Mouse (Mus musculus): ENCODE results near the gene Zfp362. TPM values are rescaled to one million over a fixed set of nuclear protein-coding genes. Genes with fewer than 3 reads are reported as not detected.

Gene Zfp362
- polyA plus RNA-seq, 1 experiment = 8.2 TPM

- Histone ChIP-seq H3K4me1 (ENCODE audit: control insufficient read depth, insufficient read depth, insufficient read length, low read length) (no peaks in the 10 kb centered on the region), H3K4me3 (ENCODE audit: insufficient read depth, low read depth, low read length) (no peak overlapping the region), H3K27ac (replicated peaks; ENCODE audit: low read depth, low read length) (no peak overlapping the region)
These were observed 19.8 kb downstream of the Zfp362 start for GRCm38 (mm10) chr4:128785921-128786654.

DNA sequence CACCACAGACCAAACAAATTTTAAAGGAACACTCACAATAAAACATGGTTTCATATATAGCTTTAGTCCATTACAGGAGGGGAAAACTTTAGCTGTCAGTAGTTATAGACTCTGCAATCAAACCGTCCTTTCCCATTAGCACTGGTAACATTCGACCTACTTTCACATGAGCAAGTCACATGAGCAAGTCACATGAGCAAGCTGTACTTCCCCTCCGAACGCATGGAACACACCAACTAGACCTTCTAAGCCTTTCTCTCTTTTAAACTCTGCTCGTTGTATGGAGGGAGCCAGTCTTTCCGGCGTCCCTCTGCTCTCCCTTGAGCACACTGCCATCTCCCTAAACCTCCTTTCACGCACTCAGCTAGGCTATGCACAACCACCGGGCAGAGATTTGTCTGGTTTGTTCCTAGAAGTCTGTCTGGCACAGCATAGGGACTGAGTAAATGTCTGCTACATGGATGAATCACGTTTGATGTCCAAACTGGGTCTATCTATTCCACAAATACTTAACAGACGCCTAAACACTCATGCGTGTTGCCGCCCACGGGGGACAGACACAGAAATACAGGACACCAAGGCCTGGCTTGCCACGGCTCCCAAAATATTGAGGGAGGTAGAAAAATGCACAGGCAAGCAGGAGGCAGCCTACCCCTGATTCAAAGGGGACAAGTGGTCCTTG, 20.8 kb downstream of the Zfp362 start:
- Histone ChIP-seq H3K4me3 (ENCODE audit: insufficient read depth, low read depth, low read length) (no peak overlapping the region), H3K27ac (replicated peaks; ENCODE audit: low read depth, low read length) (no peak overlapping the region), H3K4me1 (ENCODE audit: control insufficient read depth, insufficient read depth, insufficient read length, low read length) (no peaks in the 10 kb centered on the region)

- Histone ChIP-seq H3K4me3 (ENCODE audit: insufficient read depth, low read depth, low read length) (no peak overlapping the region), H3K4me1 (ENCODE audit: control insufficient read depth, insufficient read depth, insufficient read length, low read length) (no peaks in the 10 kb centered on the region), H3K27ac (replicated peaks; ENCODE audit: low read depth, low read length) (no peak overlapping the region)
These were observed 23.2 kb downstream of the Zfp362 start for GRCm38 (mm10) chr4:128782645-128783044.

GRCm38 (mm10) chr4:128782037-128782436, 23.8 kb downstream of the Zfp362 start:
- H3K4me1 ChIP-seq (ENCODE audit: control insufficient read depth, insufficient read depth, insufficient read length, low read length) = no peaks in the 10 kb centered on the region
- no peak overlapping the region for H3K4me3 ChIP-seq (ENCODE audit: insufficient read depth, low read depth, low read length)
- H3K27ac ChIP-seq (replicated peaks; ENCODE audit: low read depth, low read length) = no peak overlapping the region

- Histone ChIP-seq H3K4me1 (ENCODE audit: control insufficient read depth, insufficient read depth, insufficient read length, low read length) (no peaks in the 10 kb centered on the region), H3K4me3 (ENCODE audit: insufficient read depth, low read depth, low read length) (no peak overlapping the region), H3K27ac (replicated peaks; ENCODE audit: low read depth, low read length) (no peak overlapping the region)
These were observed 28.3 kb downstream of the Zfp362 start for GRCm38 (mm10) chr4:128777593-128777992.

DNA sequence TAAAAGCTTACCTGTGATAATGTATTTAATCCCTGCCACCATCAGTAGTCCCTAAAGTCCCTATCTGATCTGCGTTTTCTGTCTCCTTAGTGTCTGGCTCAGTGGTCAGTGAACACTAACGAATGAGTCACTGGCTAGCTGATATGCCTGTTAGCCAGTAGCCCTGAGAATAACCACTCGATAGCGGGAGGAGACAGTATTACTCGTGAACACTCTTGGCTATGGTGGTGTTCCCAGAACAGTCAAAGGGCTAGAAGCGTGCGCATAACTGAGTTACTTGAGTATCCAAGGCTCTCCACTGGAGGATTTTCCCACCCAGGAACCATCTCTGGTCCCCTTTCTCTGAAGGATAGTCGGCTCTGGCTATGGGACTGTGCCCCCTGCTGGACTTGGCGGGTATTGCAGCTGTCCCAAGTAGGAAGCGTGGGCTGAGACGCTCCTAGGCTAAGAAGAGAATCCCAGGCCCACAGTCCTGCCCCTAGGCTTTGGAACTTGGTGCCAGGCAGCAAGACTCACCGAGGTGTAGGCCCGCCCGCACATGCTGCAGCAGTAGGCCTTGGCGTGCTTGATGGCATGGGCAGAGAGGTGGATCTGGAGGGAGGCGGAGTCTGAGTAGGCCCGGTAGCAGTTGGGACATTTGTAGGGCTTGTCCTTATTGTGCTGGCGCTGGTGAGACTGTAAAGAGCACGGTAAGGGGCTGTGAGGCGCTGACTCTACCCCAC, 29.1 kb downstream of the Zfp362 start:
- Histone ChIP-seq H3K4me3 (ENCODE audit: insufficient read depth, low read depth, low read length) (no peak overlapping the region), H3K4me1 (ENCODE audit: control insufficient read depth, insufficient read depth, insufficient read length, low read length) (no peaks in the 10 kb centered on the region), H3K27ac (replicated peaks; ENCODE audit: low read depth, low read length) (no peak overlapping the region)

GRCm38 (mm10) chr4:128774467-128774866, 31.4 kb downstream of the Zfp362 start:
- no peak overlapping the region for H3K27ac ChIP-seq (replicated peaks; ENCODE audit: low read depth, low read length)
- H3K4me1 ChIP-seq (ENCODE audit: control insufficient read depth, insufficient read depth, insufficient read length, low read length) = peaks cover 2% of the 10 kb centered on the region; the same call in 1 of the 2 replicates
- no peak overlapping the region for H3K4me3 ChIP-seq (ENCODE audit: insufficient read depth, low read depth, low read length)

DNA sequence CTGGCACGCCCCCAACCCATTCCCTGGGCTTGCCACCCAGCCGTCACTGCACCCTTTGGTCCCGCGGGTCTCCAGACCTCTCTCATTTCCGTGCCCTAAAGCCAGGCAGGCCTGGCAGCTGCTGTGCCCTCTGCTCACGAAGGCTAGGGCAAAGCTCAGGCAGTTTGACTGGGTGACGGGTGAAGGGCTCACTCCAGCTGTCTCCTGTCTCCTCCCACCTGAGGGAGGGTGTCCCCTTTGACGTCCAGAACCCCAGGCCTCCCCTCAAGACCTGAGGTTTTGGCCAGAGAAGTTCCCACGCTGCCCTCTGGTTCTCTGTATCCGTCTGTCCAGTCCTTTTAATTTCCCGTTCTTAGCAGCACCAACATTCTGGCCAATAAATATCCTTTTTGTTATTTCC, 32.0 kb downstream of the Zfp362 start:
- Histone ChIP-seq H3K4me3 (ENCODE audit: insufficient read depth, low read depth, low read length) (no peak overlapping the region), H3K27ac (replicated peaks; ENCODE audit: low read depth, low read length) (no peak overlapping the region), H3K4me1 (ENCODE audit: control insufficient read depth, insufficient read depth, insufficient read length, low read length) (peaks cover 2% of the 10 kb centered on the region; the same call in 1 of the 2 replicates)

DNA sequence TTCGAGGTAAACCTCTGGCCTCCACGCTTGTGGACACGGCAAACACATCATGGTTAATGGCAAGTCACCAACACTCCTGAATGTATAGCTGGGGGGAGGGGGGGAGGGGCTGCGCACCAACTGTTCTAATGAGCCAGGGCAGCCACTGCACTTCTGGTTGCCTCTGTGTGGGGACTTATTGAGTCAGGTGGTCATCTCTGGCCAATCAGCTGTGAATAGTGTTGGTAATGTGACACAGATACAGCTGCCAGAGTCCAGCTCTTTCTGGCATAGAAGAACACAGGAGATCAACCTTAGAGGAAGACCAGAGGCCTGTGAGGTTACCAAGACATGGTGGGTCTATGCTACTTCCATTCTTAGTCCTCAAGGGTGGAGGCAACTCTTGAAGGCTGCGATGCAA, 35.1 kb downstream of the Zfp362 start:
- H3K4me3 ChIP-seq (ENCODE audit: insufficient read depth, low read depth, low read length) = no peak overlapping the region
- H3K27ac ChIP-seq (replicated peaks; ENCODE audit: low read depth, low read length) = no peak overlapping the region

GRCm38 (mm10) chr4:128769569-128770355, 36.1 kb downstream of the Zfp362 start:
- Histone ChIP-seq H3K4me1 (ENCODE audit: control insufficient read depth, insufficient read depth, insufficient read length, low read length) (peaks cover 2% of the 10 kb centered on the region; the same call in 1 of the 2 replicates), H3K4me3 (ENCODE audit: insufficient read depth, low read depth, low read length) (no peak overlapping the region), H3K27ac (replicated peaks; ENCODE audit: low read depth, low read length) (no peak overlapping the region)

More for the DNA sequence above, 35.1 kb downstream of the Zfp362 start:
- H3K4me1 ChIP-seq (ENCODE audit: control insufficient read depth, insufficient read depth, insufficient read length, low read length) = peaks cover 2% of the 10 kb centered on the region; the same call in 1 of the 2 replicates

DNA sequence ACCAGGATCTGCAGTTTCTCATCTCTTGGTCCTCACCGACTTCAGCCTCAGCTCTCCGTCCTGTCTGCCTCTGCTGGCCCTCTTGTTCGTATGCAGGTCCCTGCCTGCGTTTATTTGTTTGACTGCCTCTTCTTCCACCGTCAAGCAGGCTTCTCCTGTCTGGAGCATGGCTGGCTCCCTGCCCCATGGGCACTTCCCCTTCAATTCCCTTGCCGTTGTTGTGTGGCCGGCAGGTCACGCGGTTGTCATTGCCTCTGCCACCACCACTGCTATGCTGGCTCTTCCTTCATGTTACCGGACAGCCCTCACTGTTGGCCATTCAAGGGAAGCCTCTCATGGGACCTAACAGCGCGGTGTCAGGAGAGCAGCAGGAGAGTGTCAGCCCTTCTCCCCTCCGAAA, 37.7 kb downstream of the Zfp362 start:
- Histone ChIP-seq H3K4me1 (ENCODE audit: control insufficient read depth, insufficient read depth, insufficient read length, low read length) (peaks cover 2% of the 10 kb centered on the region; the same call in 1 of the 2 replicates), H3K4me3 (ENCODE audit: insufficient read depth, low read depth, low read length) (no peak overlapping the region), H3K27ac (replicated peaks; ENCODE audit: low read depth, low read length) (no peak overlapping the region)

DNA sequence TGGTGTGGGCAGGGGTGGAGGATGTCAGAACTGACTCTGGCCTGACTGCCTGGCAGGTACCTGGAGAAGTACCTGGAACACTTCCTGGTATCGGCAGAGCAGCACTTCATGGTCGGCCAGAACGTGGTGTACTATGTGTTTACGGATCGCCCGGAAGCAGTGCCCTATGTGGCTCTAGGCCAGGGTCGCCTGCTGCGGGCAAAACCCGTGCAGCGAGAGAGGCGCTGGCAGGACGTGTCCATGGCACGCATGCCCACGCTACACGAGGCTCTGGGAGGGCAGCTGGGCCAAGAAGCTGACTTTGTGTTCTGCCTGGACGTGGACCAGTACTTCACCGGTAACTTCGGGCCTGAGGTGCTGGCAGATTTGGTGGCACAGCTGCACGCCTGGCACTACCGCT, 38.9 kb downstream of the Zfp362 start:
- Histone ChIP-seq H3K4me3 (ENCODE audit: insufficient read depth, low read depth, low read length) (no peak overlapping the region), H3K27ac (replicated peaks; ENCODE audit: low read depth, low read length) (no peak overlapping the region)

GRCm38 (mm10) chr4:128760029-128760428, 45.8 kb downstream of the Zfp362 start:
- Histone ChIP-seq H3K4me3 (ENCODE audit: insufficient read depth, low read depth, low read length) (no peak overlapping the region), H3K27ac (replicated peaks; ENCODE audit: low read depth, low read length) (no peak overlapping the region), H3K4me1 (ENCODE audit: control insufficient read depth, insufficient read depth, insufficient read length, low read length) (no peaks in the 10 kb centered on the region)

More for the DNA sequence above, 38.9 kb downstream of the Zfp362 start:
- peaks cover 2% of the 10 kb centered on the region; the same call in 1 of the 2 replicates for H3K4me1 ChIP-seq (ENCODE audit: control insufficient read depth, insufficient read depth, insufficient read length, low read length)

DNA sequence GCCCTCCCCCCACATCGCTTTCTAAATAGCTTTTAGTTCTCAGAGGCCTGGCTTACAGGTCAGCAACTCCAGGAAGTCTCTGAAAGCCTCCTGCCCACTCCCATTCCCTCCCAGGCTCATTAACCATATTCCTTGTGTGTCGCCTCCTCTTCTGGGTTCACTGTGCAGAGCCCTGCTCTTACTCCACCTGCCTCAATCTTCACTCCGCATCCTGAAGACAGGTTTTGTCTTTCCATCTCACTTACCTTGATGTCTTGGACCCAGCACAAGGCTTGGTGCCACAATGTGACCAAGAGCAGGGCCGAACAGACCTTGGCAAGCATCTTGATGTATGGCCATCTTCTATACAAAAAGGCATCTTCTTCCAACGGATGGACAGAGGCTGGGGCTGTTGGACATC, 46.6 kb downstream of the Zfp362 start:
- Histone ChIP-seq H3K4me3 (ENCODE audit: insufficient read depth, low read depth, low read length) (no peak overlapping the region), H3K4me1 (ENCODE audit: control insufficient read depth, insufficient read depth, insufficient read length, low read length) (no peaks in the 10 kb centered on the region), H3K27ac (replicated peaks; ENCODE audit: low read depth, low read length) (no peak overlapping the region)

GRCm38 (mm10) chr4:128755900-128756299, 49.9 kb downstream of the Zfp362 start:
- no peaks in the 10 kb centered on the region for H3K4me1 ChIP-seq (ENCODE audit: control insufficient read depth, insufficient read depth, insufficient read length, low read length)
- no peak overlapping the region for H3K4me3 ChIP-seq (ENCODE audit: insufficient read depth, low read depth, low read length)
- no peak overlapping the region for H3K27ac ChIP-seq (replicated peaks; ENCODE audit: low read depth, low read length)
